ENCODE assay signal across 33 mouse cellular contexts in genomic region chr17:4429036-4429435, GRCm38 (mm10).
A peak's percentile ranks its signal among the peaks of the same experiment; 100 is the strongest.
DNase-seq lines count a peak whose midpoint lies in the region; ATAC-seq and TF ChIP-seq lines count a peak whose summit lies in the region.
"Had no signal": no experiment of that assay in that cellular context is flagged by ENCODE, and none has a peak within 500 bp of the region (broad histone marks: within the 10 kb centered on the region; RNA-seq: fewer than 3 reads in every experiment).

No protein-coding gene starts in this region.

- H3K27me3 ChIP-seq in limb, embryonic 14.5 days (ENCODE audit: control insufficient read depth, insufficient read depth, low read length): no peaks in the 10 kb centered on the region
- H3K27me3 ChIP-seq in limb, embryonic 10.5 days (ENCODE audit: low read depth, poor library complexity, severe bottlenecking): no peaks in the 10 kb centered on the region
- no peaks in the 10 kb centered on the region for H3K27me3 ChIP-seq in midbrain, embryonic 14.5 days (ENCODE audit: control insufficient read depth, insufficient read depth, low read length)
- H3K27me3 ChIP-seq: CH12.LX; embryonic facial prominence, embryonic 13.5 days; forebrain, embryonic 13.5 days; heart, embryonic 15.5 days; hindbrain, embryonic 13.5 days; intestine, embryonic 15.5 days; Patski had no signal

- H3K4me1 ChIP-seq in limb, embryonic 14.5 days (ENCODE audit: control insufficient read depth, insufficient read depth, low read length): no peaks in the 10 kb centered on the region
- H3K4me1 ChIP-seq in limb, embryonic 10.5 days: peaks cover 4% of the 10 kb centered on the region; the same call in 1 of the 2 replicates
- no peaks in the 10 kb centered on the region for H3K4me1 ChIP-seq in midbrain, embryonic 14.5 days (ENCODE audit: control insufficient read depth, insufficient read depth, low read length)
- H3K4me1 ChIP-seq: forebrain, embryonic 10.5 days; heart, embryonic 15.5 days; hindbrain, embryonic 10.5 days; hindbrain, embryonic 13.5 days; intestine, embryonic 15.5 days had no signal

- no peak overlapping the region for H3K9ac ChIP-seq in limb, embryonic 14.5 days (ENCODE audit: low read depth, low read length, severe bottlenecking)
- H3K9ac ChIP-seq in midbrain, embryonic 14.5 days (replicated peaks; ENCODE audit: low read length): no peak overlapping the region
- H3K9ac ChIP-seq: embryonic facial prominence, embryonic 13.5 days; forebrain, embryonic 13.5 days; heart, embryonic 15.5 days; hindbrain, embryonic 13.5 days; intestine, embryonic 15.5 days had no signal

- H3K27ac ChIP-seq in limb, embryonic 14.5 days (replicated peaks; ENCODE audit: low read depth, low read length): no peak overlapping the region
- H3K27ac ChIP-seq in limb, embryonic 10.5 days: no peak overlapping the region
- H3K27ac ChIP-seq in midbrain, embryonic 14.5 days (replicated peaks; ENCODE audit: low read depth, low read length): no peak overlapping the region
- H3K27ac ChIP-seq: embryonic facial prominence, embryonic 13.5 days; forebrain, embryonic 10.5 days; forebrain, embryonic 13.5 days; gastrocnemius, adult 2 months; heart, embryonic 15.5 days; hindbrain, embryonic 10.5 days; hindbrain, embryonic 13.5 days; intestine, embryonic 15.5 days had no signal

- peak; percentile 13 for DNase-seq in limb, embryonic 14.5 days (ENCODE audit: low spot score)
- no peak for DNase-seq in limb, embryonic 10.5 days (ENCODE audit: low spot score)
- DNase-seq in embryo, embryonic 9.5 days (ENCODE audit: extremely low spot score): peak; percentile 24
- peak; percentile 57 for DNase-seq in forelimb bud, embryonic 11.5 days (ENCODE audit: low read depth, low spot score)
- peak; percentile 56 for DNase-seq in mesoderm, embryonic 11.5 days (ENCODE audit: low read depth, low spot score)
- no peak for DNase-seq in midbrain, embryonic 14.5 days
- DNase-seq in cerebellum, adult 9-11 months: no peak
- no peak for DNase-seq in ovary, adult 18-20 months (ENCODE audit: low spot score)
- DNase-seq: adrenal gland, postnatal 10 days; adrenal gland, postnatal 36 days; B cell, adult 2 months; cerebellum, adult 2 months; cerebellum, postnatal 10 days; cerebellum, postnatal 36 days; gastrocnemius, adult 2 months; gastrocnemius, postnatal 14 days; heart, adult 11 months; heart, postnatal 10 days; heart, postnatal 36 days; kidney, adult 11 months had no signal

- TF ChIP-seq POLR2A in limb, embryonic 14.5 days (IDR thresholded peaks at IDR 0.05; ENCODE audit: borderline replicate concordance, extremely low read depth, insufficient read depth, insufficient read length): no peak

- no peak for ATAC-seq in limb, embryonic 14.5 days (ENCODE audit: low FRiP score, low read depth)
- ATAC-seq in midbrain, embryonic 14.5 days (ENCODE audit: low FRiP score, low TSS enrichment): no peak
- ATAC-seq: forebrain, embryonic 13.5 days; forebrain, embryonic 16.5 days; intestine, embryonic 15.5 days; Patski had no signal

- WGBS in limb, embryonic 14.5 days: 39% methylated on average over 2 of the region's 2 CpGs
- WGBS in limb, embryonic 10.5 days: 49% methylated on average over 2 of the region's 2 CpGs
- WGBS in midbrain, embryonic 14.5 days: 91% methylated on average over 2 of the region's 2 CpGs

- no peak overlapping the region for H3K4me3 ChIP-seq in limb, embryonic 14.5 days (replicated peaks; ENCODE audit: low read length)
- H3K4me3 ChIP-seq in limb, embryonic 10.5 days: no peak overlapping the region
- no peak overlapping the region for H3K4me3 ChIP-seq in midbrain, embryonic 14.5 days (replicated peaks; ENCODE audit: low read depth, low read length)
- H3K4me3 ChIP-seq: embryonic facial prominence, embryonic 13.5 days; erythroblast, embryonic 14.5 days; forebrain, embryonic 10.5 days; forebrain, embryonic 13.5 days; gastrocnemius, adult 2 months; heart, embryonic 15.5 days; hindbrain, embryonic 10.5 days; hindbrain, embryonic 13.5 days; intestine, embryonic 15.5 days had no signal

- no peaks in the 10 kb centered on the region for H3K9me3 ChIP-seq in limb, embryonic 14.5 days (ENCODE audit: control insufficient read depth, low read length)
- no peaks in the 10 kb centered on the region; the same call in 1 of the 2 replicates for H3K9me3 ChIP-seq in limb, embryonic 10.5 days (replicated peaks)
- H3K9me3 ChIP-seq in midbrain, embryonic 14.5 days (ENCODE audit: control insufficient read depth, low read length): no peaks in the 10 kb centered on the region
- H3K9me3 ChIP-seq: embryonic facial prominence, embryonic 13.5 days; forebrain, embryonic 10.5 days; forebrain, embryonic 13.5 days; G1E; heart, embryonic 15.5 days; hindbrain, embryonic 10.5 days; hindbrain, embryonic 13.5 days; intestine, embryonic 15.5 days had no signal

- no peaks in the 10 kb centered on the region for H3K36me3 ChIP-seq in limb, embryonic 14.5 days (ENCODE audit: control insufficient read depth, insufficient read depth, low read length)
- no peaks in the 10 kb centered on the region for H3K36me3 ChIP-seq in limb, embryonic 10.5 days
- H3K36me3 ChIP-seq in midbrain, embryonic 14.5 days (ENCODE audit: control insufficient read depth, insufficient read depth, low read length): no peaks in the 10 kb centered on the region
- H3K36me3 ChIP-seq: embryonic facial prominence, embryonic 13.5 days; forebrain, embryonic 10.5 days; G1E; heart, embryonic 15.5 days; hindbrain, embryonic 10.5 days; hindbrain, embryonic 13.5 days; intestine, embryonic 15.5 days had no signal

- H3K4me2 ChIP-seq in limb, embryonic 14.5 days (replicated peaks; ENCODE audit: low read depth, low read length, severe bottlenecking): no peak overlapping the region
- no peak overlapping the region for H3K4me2 ChIP-seq in midbrain, embryonic 14.5 days (ENCODE audit: low read length)
- H3K4me2 ChIP-seq: embryonic facial prominence, embryonic 13.5 days; forebrain, embryonic 13.5 days; heart, embryonic 11.5 days; heart, embryonic 15.5 days; hindbrain, embryonic 13.5 days; intestine, embryonic 15.5 days had no signal

Comparison
In these comparisons a context has a peak if more than half of its experiments do, and no peak if none do; other contexts are left out.
1. DNase-seq: peak in limb, embryonic 14.5 days (single experiment), embryo, embryonic 9.5 days (single experiment), forelimb bud, embryonic 11.5 days (single experiment) and mesoderm, embryonic 11.5 days (single experiment); none in limb, embryonic 10.5 days (single experiment), midbrain, embryonic 14.5 days (single experiment), cerebellum, adult 9-11 months (single experiment) and ovary, adult 18-20 months (single experiment).